Mouse (Mus musculus) olfactory bulb, adult 2 months (tissue): ENCODE measurements around the gene Fam167b. TPM values are rescaled to one million over a fixed set of nuclear protein-coding genes. Genes with fewer than 3 reads are reported as not detected.
A peak's percentile ranks its signal among the peaks of the same experiment; 100 is the strongest.
"Not testable (repeated sequence)": the region's sequence is repeated elsewhere in the genome, so short reads cannot be mapped to it uniquely, and the experiment has no call there.

Source experiments
- H3K27ac ChIP-seq: fragments of 200-500 bp; 2 replicates; pipeline ENCODE4 v1.5.1; 2012; ENCODE audit warnings: low read depth, low read length; ENCODE audit not compliant: insufficient read depth
- H3K4me1 ChIP-seq: fragments of 200-500 bp; 2 replicates; pipeline ENCODE4 v1.6.1; 2012; ENCODE audit warnings: low read length; ENCODE audit not compliant: control insufficient read depth, insufficient read depth
- H3K4me3 ChIP-seq: fragments of 200-500 bp; 2 replicates; pipeline ENCODE4 v1.5.1; 2012; ENCODE audit warnings: mild to moderate bottlenecking, low read depth, low read length, moderate library complexity; ENCODE audit not compliant: insufficient read depth
- CTCF ChIP-seq: fragments of 200-500 bp; IDR thresholded peaks from 2 replicates; pipeline ENCODE4 v1.5.1; 2012; ENCODE audit warnings: low read depth, mild to moderate bottlenecking, low read length, moderate library complexity; ENCODE audit not compliant: insufficient read depth
- POLR2A ChIP-seq: fragments of 200-500 bp; IDR thresholded peaks from 2 replicates; pipeline ENCODE4 v1.6.1; 2012; ENCODE audit warnings: mild to moderate bottlenecking, low read depth, low read length, moderate library complexity; ENCODE audit not compliant: insufficient read depth
- WGBS: fragments of 180-500 bp; shearing (Covaris S2); methylation state at CpG from one replicate; pipeline ENCODE4 v1.1.7; 2018; 5-methylcytosine and 5-hydroxymethylcytosine counted together
- polyA plus RNA-seq: library from polyadenylated mRNA; stranded (reverse); fragments of >200 nt; gene quantifications from 2 replicates; pipeline ENCODE4 v1.2.4, GENCODE M21; 2012; ENCODE audit warnings: low replicate concordance; ENCODE audit not compliant: missing spikeins, insufficient read depth, insufficient read length

Fam167b gene
- polyA plus RNA-seq, 1 experiment: not detected

DNA sequence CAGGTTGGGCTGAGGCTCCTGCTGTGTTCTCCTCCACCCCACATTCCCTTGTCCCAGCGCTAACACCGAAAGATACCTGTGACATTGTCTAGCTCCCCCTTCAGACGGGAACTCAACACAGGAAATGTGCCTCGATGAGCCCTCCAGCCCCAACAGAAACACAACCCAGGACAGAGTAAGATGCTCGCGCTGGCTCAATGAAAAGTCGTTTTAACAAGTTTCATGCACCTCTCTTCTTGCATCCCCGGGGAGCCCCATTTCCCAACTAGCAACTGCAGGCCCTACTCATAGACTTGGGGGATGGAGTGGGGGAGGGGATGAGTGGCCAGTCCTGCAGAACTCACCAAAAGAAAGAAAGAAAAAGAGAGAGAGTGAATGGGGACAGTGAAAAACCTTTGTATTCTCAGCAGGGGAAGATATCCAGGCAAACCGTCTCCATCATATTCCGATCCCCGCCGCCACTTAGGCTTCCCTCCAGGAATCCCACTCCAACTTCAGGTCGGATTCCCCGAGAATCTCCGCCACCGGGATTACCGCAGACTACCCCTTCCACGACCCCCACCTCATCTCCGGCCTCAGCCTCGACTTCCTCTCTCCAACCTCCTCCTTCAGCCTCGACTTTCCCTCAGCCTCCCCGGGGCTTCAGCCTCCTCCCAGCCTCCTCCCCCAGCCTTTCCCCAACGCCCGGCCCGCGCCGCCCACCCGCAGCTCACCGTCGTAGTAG, 36.3 kb downstream of the Fam167b start:
- peaks cover 6% of the 10 kb centered on the region for H3K4me1 ChIP-seq
- H3K4me3 ChIP-seq: peak overlapping the region; percentile 92
- under 1% methylated on average over 30 of the region's 30 CpGs for WGBS
- no peak overlapping the region; the same call in 1 of the 2 replicates for H3K27ac ChIP-seq
- TF ChIP-seq CTCF: no peak

DNA sequence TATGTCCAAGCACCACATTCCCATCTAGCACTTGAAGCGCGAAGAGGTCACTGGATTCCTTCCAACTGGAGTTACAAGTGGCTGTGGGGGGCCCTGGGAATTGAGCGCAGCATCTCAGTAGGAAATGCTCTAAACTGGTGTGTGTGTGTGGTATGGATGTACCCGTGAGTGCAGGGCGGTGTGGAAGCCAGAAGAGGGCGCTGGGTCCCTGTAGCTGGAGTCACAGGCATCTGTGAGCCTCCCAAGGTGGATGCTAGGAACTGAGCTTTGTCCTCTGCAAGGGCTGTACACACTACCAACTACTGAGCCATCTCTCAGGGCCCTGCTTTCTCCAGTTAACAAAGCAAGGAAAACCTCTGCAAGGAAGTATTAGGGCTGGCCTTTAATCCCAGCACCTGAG, 38.3 kb downstream of the Fam167b start:
- H3K27ac ChIP-seq: no peak overlapping the region
- 80% methylated on average over 6 of the region's 6 CpGs for WGBS

DNA sequence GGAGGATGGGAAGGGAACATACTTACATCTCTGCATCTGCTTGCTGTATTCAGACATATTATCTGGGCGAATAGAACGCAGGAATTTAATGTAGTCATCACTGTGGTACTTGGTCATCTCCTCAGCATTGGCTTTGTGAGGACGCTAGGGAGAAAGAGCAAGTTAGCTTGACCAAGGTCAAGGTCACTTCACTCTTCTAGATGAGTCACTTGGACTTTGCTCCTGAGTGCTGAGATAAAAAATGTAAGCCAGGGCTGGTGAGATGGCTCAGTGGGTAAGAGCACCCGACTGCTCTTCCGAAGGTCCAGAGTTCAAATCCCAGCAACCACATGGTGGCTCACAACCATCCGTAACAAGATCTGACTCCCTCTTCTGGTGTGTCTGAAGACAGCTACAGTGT, 49.4 kb downstream of the Fam167b start:
- not testable (repeated sequence) for H3K4me3 ChIP-seq, H3K27ac ChIP-seq, H3K4me1 ChIP-seq
- 93% methylated on average over 6 of the region's 6 CpGs for WGBS

More for the DNA sequence above, 38.3 kb downstream of the Fam167b start:
- no peak overlapping the region for H3K4me3 ChIP-seq
- peaks cover 6% of the 10 kb centered on the region for H3K4me1 ChIP-seq
- no peak for TF ChIP-seq POLR2A
- no peak for TF ChIP-seq CTCF

Other genes with a start within 250 kb of the Fam167b start
- gene Rbbp4, start 243.2 kb downstream of the Fam167b start, polyA plus RNA-seq: not detected in 2 replicates
- gene Zbtb8os, start 242.9 kb downstream of the Fam167b start, polyA plus RNA-seq: not detected in 2 replicates
- gene Zbtb8a, start 200.4 kb downstream of the Fam167b start, polyA plus RNA-seq: not detected in 2 replicates
- not detected in 2 replicates for gene Zbtb8b, start 137.7 kb downstream of the Fam167b start, polyA plus RNA-seq
- not detected in 2 replicates for gene Bsdc1, start 117.0 kb downstream of the Fam167b start, polyA plus RNA-seq
- gene Tssk3, start 87.5 kb downstream of the Fam167b start, polyA plus RNA-seq: not detected in 2 replicates
- not detected in 2 replicates for gene Fam229a, start 87.4 kb downstream of the Fam167b start, polyA plus RNA-seq
- gene Marcksl1, start 65.0 kb downstream of the Fam167b start, polyA plus RNA-seq: 192 TPM in 1 of 2 replicates, not detected in the other
- not detected in 2 replicates for gene Hdac1, start 35.8 kb downstream of the Fam167b start, polyA plus RNA-seq
- 579 and 1,574 TPM in 2 replicates for gene Lck, start 4.9 kb downstream of the Fam167b start, polyA plus RNA-seq
- not detected in 2 replicates for gene Eif3i, start 22.1 kb upstream of the Fam167b start, polyA plus RNA-seq
- 500 TPM in 1 of 2 replicates, not detected in the other for gene Tmem234, start 22.1 kb upstream of the Fam167b start, polyA plus RNA-seq
- not detected in 2 replicates for gene Dcdc2b, start 35.7 kb upstream of the Fam167b start, polyA plus RNA-seq
- gene Iqcc, start 40.5 kb upstream of the Fam167b start, polyA plus RNA-seq: not detected in 2 replicates
- gene Ccdc28b, start 45.4 kb upstream of the Fam167b start, polyA plus RNA-seq: not detected in 2 replicates
- gene Txlna, start 62.5 kb upstream of the Fam167b start, polyA plus RNA-seq: not detected in 2 replicates
- gene Kpna6, start 94.2 kb upstream of the Fam167b start, polyA plus RNA-seq: not detected in 2 replicates
- not detected in 2 replicates for gene Tmem39b, start 118.3 kb upstream of the Fam167b start, polyA plus RNA-seq
- gene Khdrbs1, start 163.8 kb upstream of the Fam167b start, polyA plus RNA-seq: 153 and 170 TPM in 2 replicates
- 96.3 and 259 TPM in 2 replicates for gene Ptp4a2, start 232.7 kb upstream of the Fam167b start, polyA plus RNA-seq